Mouse (Mus musculus): ENCODE results near the gene Fra10ac1. TPM values are rescaled to one million over a fixed set of nuclear protein-coding genes. Genes with fewer than 3 reads are reported as not detected.
A peak's percentile ranks its signal among the peaks of the same experiment; 100 is the strongest.

Gene Fra10ac1
- total RNA-seq, 1 experiment from 2014 or later, result 31.9 TPM

DNA sequence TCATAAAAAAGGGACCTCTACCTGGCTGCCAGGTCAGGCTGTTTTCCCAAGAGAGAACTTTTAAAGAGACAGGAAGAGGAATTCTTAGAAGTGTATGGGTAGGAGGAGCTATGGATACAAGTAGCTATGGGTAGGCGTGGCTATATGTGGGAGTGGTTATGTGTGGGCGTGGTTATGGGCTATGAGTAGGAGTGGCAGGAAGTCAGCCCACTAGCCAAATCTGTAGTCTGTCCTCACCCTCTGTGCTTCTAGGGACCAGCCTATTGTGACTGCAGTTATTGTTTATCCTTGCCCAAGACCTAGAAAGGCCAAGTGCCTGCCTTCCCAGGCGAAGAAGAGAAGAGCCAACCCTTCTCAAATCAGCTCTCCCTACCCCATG, 13.9 kb upstream of the Fra10ac1 start:
- no peak for ATAC-seq (ENCODE audit: extremely low read depth, insufficient number of reproducible peaks, low FRiP score, poor library complexity, severe bottlenecking)

DNA sequence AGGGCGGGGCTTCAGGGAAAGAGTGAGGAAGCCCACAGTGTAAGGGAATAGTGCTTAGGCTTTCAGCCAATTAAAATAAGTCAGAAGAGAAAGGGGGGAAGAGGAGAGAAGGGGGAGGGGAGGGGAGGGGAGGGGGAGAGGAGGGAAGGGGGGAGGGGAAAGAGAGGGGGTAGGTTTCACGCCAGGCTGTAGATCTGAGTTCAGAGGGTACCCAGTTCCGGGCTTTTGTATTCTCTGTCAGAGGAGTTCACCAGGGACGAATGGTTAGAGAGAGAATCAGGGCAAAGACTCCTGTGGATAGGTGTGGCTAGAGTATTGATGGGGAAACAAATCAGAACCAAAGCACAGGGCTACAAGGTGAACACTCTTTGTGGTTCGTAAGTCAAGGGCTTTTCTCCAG, 12.6 kb upstream of the Fra10ac1 start:
- ATAC-seq (ENCODE audit: extremely low read depth, insufficient number of reproducible peaks, low FRiP score, poor library complexity, severe bottlenecking), result no peak

GRCm38 (mm10) chr19:38232516-38232915, 8.6 kb upstream of the Fra10ac1 start:
- no peak for ATAC-seq (ENCODE audit: extremely low read depth, insufficient number of reproducible peaks, low FRiP score, poor library complexity, severe bottlenecking)

DNA sequence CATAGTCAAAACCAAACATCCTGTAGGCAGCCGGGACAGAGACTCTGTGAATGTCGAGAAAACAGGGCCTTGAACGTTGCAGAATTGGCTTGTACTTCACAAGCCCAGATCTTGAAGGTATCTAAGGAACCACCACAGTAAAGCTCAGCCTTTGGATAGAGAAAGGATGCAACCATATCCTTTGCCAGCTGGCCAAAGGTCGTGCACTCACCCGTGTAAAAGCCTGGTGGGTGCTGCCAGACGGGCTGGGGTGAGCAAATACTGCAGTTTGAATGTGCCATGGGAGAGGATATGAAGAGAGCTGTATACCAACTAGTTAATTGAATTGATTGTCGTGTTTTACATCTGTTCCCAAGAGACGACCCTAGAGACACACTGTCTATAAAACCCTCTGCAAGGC, 8.1 kb upstream of the Fra10ac1 start:
- ATAC-seq (ENCODE audit: extremely low read depth, insufficient number of reproducible peaks, low FRiP score, poor library complexity, severe bottlenecking), result no peak

- no peak for ATAC-seq (ENCODE audit: extremely low read depth, insufficient number of reproducible peaks, low FRiP score, poor library complexity, severe bottlenecking)
Observed at GRCm38 (mm10) chr19:38228699-38229098, 4.7 kb upstream of the Fra10ac1 start.

DNA sequence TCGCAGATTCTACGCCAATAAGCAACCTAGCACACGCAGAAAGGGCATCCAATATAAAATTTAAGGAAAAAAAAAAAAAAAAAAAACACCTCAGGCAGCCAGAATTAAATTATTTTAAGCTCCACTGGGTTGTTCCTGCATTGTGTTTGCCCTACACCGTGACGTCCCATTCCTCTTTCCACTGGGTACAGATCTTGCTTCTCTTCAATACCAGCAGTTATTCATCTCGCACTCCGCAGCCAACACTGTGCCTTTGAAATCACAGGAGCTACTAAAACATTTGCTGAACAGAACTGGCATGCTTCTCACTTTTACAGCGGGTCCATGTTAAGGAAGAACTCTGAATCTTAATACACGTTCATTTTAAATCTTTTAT, 717 bp upstream of the Fra10ac1 start:
- no peak for ATAC-seq (ENCODE audit: extremely low read depth, insufficient number of reproducible peaks, low FRiP score, poor library complexity, severe bottlenecking)

DNA sequence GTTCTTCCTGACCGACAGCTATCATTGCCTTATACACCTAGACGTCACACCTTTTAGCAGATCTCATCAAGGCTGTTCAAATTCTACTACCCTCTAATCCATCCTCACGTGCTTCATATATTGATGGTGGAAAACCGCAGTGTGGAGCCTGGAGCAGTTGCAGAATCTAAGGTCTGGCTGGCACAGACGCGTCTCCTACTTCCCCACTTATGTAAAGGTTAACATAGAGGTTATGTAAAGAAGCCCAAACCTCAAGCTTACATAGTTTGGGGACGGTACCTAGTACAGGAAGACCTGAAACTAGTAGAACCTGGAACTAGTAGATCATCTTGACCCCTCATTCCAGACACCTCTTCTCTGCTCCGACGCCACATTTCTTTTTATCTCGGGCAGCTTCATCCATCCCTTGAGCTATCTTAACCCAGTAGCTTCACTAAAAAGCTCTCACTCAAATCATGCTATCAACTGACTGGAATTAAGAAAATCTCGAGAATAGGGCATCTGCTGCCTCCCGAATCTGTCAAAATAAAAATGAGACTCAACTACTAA, 526 bp downstream of the Fra10ac1 start:
- no peak for ATAC-seq (ENCODE audit: extremely low read depth, insufficient number of reproducible peaks, low FRiP score, poor library complexity, severe bottlenecking)

DNA sequence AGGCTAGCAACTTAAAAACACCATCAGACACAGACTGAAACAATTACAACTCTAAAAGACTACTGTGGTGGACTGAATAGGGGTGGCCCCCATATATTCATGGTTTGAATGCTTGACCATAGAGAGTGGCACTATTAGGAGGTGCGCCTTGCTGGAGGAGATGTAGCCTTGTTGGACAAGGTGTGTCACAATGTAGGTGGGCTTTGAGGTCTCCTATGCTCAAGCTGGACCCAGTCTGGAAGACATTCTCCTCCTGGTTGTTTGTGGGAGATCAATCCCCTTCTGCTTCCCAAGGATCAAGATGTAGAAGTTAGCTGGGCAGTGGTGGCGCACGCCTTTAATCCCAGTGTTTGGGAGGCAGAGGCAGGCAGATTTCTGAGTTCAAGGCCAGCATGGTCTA, 6.3 kb downstream of the Fra10ac1 start:
- ATAC-seq (ENCODE audit: extremely low read depth, insufficient number of reproducible peaks, low FRiP score, poor library complexity, severe bottlenecking), result no peak

DNA sequence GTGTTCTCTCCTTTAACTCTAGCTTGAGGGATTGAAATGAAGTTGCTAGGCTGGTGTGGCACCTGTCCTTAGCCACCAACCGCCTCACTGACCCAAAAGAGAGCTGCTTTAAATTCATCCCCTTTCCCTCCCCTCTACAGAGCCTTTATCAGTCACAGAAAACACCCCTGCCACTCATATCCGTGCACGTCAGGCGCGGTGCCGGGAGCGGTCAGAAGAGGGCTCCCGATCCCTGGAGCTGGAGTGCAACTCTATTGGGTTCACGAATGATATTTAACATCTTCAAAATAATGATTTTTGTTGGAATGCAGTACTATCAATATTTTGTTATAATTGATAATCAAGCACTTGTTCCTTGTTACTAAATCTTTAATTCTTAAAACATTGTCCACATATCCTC, 17.3 kb downstream of the Fra10ac1 start:
- ATAC-seq (ENCODE audit: extremely low read depth, insufficient number of reproducible peaks, low FRiP score, poor library complexity, severe bottlenecking), result no peak

- ATAC-seq (ENCODE audit: extremely low read depth, insufficient number of reproducible peaks, low FRiP score, poor library complexity, severe bottlenecking), result no peak
Observed at GRCm38 (mm10) chr19:38198731-38199130, 25.2 kb downstream of the Fra10ac1 start.

- ATAC-seq (ENCODE audit: extremely low read depth, insufficient number of reproducible peaks, low FRiP score, poor library complexity, severe bottlenecking), result no peak
Observed at GRCm38 (mm10) chr19:38195245-38195644, 28.7 kb downstream of the Fra10ac1 start.

DNA sequence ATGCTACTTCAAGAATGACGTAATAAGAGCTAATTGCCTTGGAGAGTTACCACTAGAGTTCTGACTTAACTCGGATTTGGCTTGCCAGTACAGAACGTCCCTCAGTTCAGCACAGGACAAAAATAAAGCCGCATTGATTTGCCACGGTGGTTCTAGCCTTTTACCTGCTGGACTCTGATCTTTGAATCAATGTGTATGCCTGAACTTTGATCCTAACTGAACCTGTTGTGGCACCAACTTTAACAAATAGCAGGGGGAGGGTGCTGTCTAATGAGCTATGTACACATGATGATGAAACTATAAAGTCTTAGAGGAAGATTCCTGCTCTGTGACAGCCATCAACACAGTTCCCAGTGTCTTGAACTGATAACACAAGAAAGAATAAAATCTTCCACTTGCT, 32.5 kb downstream of the Fra10ac1 start:
- no peak for ATAC-seq (ENCODE audit: extremely low read depth, insufficient number of reproducible peaks, low FRiP score, poor library complexity, severe bottlenecking)

GRCm38 (mm10) chr19:38190606-38191005, 33.4 kb downstream of the Fra10ac1 start:
- no peak for ATAC-seq (ENCODE audit: extremely low read depth, insufficient number of reproducible peaks, low FRiP score, poor library complexity, severe bottlenecking)

DNA sequence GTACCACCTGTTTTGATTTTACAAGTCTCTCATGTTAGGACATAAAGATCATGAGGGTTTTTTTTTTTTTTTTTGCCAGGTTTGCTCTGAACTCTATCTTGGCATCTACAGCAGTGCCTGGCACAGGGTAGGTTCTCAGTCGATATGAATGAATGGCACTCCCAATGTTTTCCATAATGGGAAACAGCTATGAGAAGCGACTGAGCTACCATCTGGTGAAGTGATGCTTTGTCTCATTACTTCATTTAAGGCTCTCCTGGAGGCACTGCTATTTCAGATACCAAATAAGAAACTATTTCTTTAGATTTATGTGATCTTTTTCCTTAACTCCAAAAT, 36.6 kb downstream of the Fra10ac1 start:
- ATAC-seq (ENCODE audit: extremely low read depth, insufficient number of reproducible peaks, low FRiP score, poor library complexity, severe bottlenecking), result no peak

- no peak for ATAC-seq (ENCODE audit: extremely low read depth, insufficient number of reproducible peaks, low FRiP score, poor library complexity, severe bottlenecking)
Observed at GRCm38 (mm10) chr19:38186631-38187344, 37.2 kb downstream of the Fra10ac1 start.

DNA sequence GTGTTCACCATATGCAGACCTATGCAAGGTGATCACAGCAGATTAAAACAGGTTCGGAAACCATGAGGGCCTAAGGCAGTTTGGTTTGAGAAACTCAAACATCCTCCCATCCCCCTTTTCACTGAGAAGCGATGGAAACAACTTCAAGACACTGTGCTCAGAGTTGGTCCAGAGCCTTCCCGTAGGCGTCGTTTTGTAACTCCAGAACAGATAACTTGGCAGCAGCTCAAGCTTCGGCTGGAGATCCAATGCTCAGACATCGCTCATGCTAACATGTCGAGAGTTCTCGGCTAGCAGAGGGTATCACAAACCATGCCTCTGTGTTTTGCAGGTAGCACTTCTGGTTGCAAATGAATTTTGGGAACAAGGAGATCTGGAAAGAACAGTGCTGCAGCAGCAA, 44.3 kb downstream of the Fra10ac1 start:
- no peak for ATAC-seq (ENCODE audit: extremely low read depth, insufficient number of reproducible peaks, low FRiP score, poor library complexity, severe bottlenecking)

- ATAC-seq (ENCODE audit: extremely low read depth, insufficient number of reproducible peaks, low FRiP score, poor library complexity, severe bottlenecking), result no peak
Observed at GRCm38 (mm10) chr19:38164633-38165032, 59.3 kb downstream of the Fra10ac1 start.

GRCm38 (mm10) chr19:38161648-38162354, 62.2 kb downstream of the Fra10ac1 start:
- no peak for ATAC-seq (ENCODE audit: extremely low read depth, insufficient number of reproducible peaks, low FRiP score, poor library complexity, severe bottlenecking)

DNA sequence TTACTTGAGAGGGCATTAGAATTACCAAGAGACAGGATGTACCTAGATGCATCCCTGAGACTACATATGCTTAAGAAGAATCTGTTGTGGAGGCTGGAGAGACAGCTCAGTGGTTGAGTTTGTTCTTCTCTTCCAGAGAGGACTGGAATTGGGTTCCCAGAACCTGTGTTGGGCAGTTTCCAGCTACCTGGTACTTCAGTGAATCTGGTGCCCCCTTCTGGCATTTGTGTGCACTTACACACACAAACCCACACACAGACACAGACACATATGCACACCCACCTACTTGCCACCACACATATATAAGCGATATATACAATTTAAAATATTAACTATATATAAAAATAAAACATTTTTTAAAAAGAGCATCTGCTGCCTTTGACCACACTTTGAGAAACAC, 67.7 kb downstream of the Fra10ac1 start:
- ATAC-seq (ENCODE audit: extremely low read depth, insufficient number of reproducible peaks, low FRiP score, poor library complexity, severe bottlenecking), result no peak

DNA sequence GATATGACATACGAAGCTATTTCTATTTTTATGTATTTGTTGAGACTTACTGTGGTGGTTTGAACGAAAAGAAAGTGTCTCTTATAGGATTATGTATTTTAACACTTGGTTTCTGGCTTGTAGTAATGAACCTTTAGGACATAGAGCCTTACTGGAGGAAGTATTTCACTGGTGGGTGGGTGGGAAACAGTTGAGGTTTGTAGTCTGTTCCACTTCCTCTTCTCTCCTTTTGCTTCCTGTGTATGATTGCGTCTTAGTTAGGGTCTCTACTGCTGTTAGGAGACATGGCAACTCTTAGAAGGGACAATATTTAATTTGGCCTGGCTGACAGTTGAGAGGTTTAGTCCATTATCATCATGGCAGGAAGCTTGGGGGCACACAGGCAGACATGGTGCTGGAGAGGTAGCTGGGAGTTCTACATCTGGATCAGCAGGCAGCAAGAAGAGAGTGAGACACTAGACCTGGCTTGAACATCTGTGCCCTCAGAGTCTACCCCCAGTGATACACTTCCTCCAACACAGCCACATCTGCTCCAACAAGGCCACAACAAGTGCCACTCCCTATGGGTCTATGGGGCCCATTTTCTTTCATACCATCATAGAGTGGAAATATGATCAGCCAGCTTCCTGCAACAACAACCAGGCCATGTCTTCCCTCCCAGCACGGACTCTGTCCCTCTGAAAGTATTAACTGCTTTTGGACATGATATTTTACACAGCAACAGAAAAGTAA, 80.2 kb downstream of the Fra10ac1 start:
- 0 out of 2 replicates have a peak, but pooled peaks have one; percentile 33 for ATAC-seq (ENCODE audit: extremely low read depth, insufficient number of reproducible peaks, low FRiP score, poor library complexity, severe bottlenecking)

Data from neutrophil, adult 5-6 weeks (primary cell).